Mouse (Mus musculus) thymus, adult 2 months (tissue): ENCODE results near the gene Pikfyve. TPM values are rescaled to one million over a fixed set of nuclear protein-coding genes. Genes with fewer than 3 reads are reported as not detected.

Source experiments
- DNase-seq: peaks from one replicate; pipeline ENCODE4 v3.0.0; 2021
- H3K27ac ChIP-seq: fragments of 200-500 bp; 2 replicates; pipeline ENCODE4 v1.5.1; 2012; ENCODE audit warnings: low read length, control low read depth; ENCODE audit not compliant: control insufficient read depth, insufficient read depth
- H3K27me3 ChIP-seq: fragments of 200-500 bp; 2 replicates; pipeline ENCODE4 v1.6.1; 2012; ENCODE audit warnings: mild to moderate bottlenecking, low read length, moderate library complexity, mixed read lengths; ENCODE audit not compliant: control insufficient read depth, insufficient read depth
- H3K36me3 ChIP-seq: fragments of 200-500 bp; 2 replicates; pipeline ENCODE4 v1.6.1; 2012; ENCODE audit warnings: mild to moderate bottlenecking, low read length, moderate library complexity; ENCODE audit not compliant: control insufficient read depth, insufficient read depth
- H3K4me1 ChIP-seq: fragments of 200-500 bp; replicated peaks from 2 replicates; pipeline ENCODE4 v1.6.1; 2012; ENCODE audit warnings: low read length; ENCODE audit not compliant: control insufficient read depth, insufficient read depth
- H3K4me3 ChIP-seq: fragments of 200-500 bp; 2 replicates; pipeline ENCODE4 v1.5.1; 2012; ENCODE audit warnings: mild to moderate bottlenecking, low read length, control low read depth, moderate library complexity; ENCODE audit not compliant: control insufficient read depth, insufficient read depth
- CTCF ChIP-seq: fragments of 200-500 bp; IDR thresholded peaks from 2 replicates; pipeline ENCODE4 v1.5.1; 2012; ENCODE audit warnings: mild to moderate bottlenecking, control low read depth, low read length, moderate library complexity, borderline replicate concordance; ENCODE audit not compliant: control insufficient read depth, poor library complexity, insufficient read depth; ENCODE audit errors: extremely low read depth
- POLR2A ChIP-seq: fragments of 200-500 bp; IDR thresholded peaks from 2 replicates; pipeline ENCODE4 v1.6.1; 2012; ENCODE audit warnings: mild to moderate bottlenecking, low read length, control low read depth, moderate library complexity; ENCODE audit not compliant: control insufficient read depth, poor library complexity, insufficient read depth; ENCODE audit errors: extremely low read depth
- WGBS: fragments of 180-500 bp; shearing (Covaris S2); methylation state at CpG from one replicate; pipeline ENCODE4 v1.1.7; 2018; 5-methylcytosine and 5-hydroxymethylcytosine counted together
- polyA plus RNA-seq: library from polyadenylated mRNA; depleted of rRNA; stranded (reverse); fragments of >200 nt; gene quantifications from 2 replicates; pipeline ENCODE4 v1.2.3, GENCODE M21; 2012; rRNA removed

Gene Pikfyve
- polyA plus RNA-seq, 1 experiment = 13.7 TPM

DNA sequence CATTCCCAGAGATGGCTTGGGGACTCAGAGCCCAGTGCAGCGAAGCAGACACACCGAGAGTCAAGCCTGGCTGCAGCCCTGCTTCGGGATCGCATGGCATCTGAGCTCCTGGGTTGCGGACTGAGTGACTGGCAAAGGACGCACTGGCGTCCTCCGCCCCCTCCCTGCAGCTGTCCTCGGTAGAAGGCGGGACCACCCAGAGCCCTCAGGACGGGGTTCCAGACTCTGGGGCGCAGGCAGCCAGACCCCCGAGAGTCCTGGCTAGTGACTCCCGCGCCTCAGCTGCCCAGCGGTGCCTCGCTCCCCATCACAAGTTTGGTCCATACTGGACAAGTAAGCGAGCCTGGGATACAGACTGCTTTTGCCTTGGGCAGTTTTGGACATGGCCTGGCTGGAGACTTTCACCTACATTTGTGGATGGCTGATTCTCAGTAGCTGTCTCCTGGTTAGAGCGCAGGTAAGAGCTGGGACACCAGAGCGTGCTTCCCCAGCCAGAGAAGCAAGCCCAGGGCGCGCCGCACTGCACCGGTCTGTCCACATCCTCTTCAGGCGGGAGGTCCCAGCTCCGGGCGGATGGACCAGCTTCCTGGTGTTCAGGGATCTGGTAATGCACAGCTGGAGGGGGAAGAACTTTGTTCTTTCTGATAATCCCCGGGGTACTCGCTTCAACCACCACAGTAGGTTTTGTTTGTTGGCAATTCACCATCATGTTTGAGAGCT is 124.9 kb downstream of the Pikfyve start:
- TF ChIP-seq CTCF = no peak
- TF ChIP-seq POLR2A = no peak
- no peaks in the 10 kb centered on the region for H3K27me3 ChIP-seq
- WGBS = 8% methylated on average over 29 of the region's 29 CpGs

DNA sequence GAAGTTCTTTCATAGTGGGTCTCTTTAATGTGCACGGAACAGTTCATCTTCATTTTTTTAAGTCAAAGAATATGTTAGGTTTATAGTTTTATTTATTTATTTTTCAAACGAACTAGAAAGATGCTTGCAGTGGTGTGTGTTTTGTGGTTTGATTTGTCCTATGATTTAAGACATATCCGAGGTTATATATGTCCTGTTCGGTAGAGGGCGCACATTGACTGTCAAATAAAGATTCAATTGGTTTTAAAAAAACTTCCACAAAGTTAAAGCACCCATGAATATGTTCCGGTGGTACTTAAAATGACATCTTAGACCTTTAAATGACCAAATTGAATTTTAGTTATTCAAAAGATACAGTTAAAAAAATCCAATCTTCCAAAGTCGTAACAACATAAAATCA is 125.6 kb downstream of the Pikfyve start:
- no peaks in the 10 kb centered on the region for H3K4me1 ChIP-seq
- no peak overlapping the region for H3K27ac ChIP-seq
- H3K4me3 ChIP-seq = no peak overlapping the region
- H3K36me3 ChIP-seq = no peaks in the 10 kb centered on the region
- H3K27me3 ChIP-seq = no peaks in the 10 kb centered on the region
- 12% methylated on average over 7 of the region's 7 CpGs for WGBS
- DNase-seq = no peak
- TF ChIP-seq POLR2A (no peak), CTCF (no peak)

More for the DNA sequence above, 124.9 kb downstream of the Pikfyve start:
- Histone ChIP-seq H3K4me1 (no peaks in the 10 kb centered on the region), H3K4me3 (no peak overlapping the region), H3K36me3 (no peaks in the 10 kb centered on the region), H3K27ac (no peak overlapping the region)
- no peak for DNase-seq

DNA sequence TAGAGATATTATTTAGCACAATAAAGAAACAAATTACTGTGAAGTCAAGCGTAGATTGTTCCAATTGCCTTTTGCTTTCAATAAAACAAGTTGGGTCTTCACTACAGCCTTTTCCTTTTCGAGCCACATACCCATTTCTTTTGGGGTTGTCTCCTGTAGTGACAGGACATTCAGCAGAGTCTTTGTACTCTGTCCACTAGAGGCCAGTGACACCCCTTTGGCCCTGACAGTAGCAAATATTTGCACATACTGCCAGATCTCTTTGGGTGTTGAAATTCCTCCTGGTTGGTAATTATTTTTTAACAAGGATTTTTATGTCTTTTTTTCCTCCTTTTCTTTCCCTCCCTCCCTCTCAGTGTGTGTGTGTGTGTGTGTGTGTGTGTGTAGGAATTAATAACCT is 126.4 kb downstream of the Pikfyve start:
- Histone ChIP-seq H3K27me3 (no peaks in the 10 kb centered on the region), H3K36me3 (no peaks in the 10 kb centered on the region), H3K4me3 (no peak overlapping the region), H3K27ac (no peak overlapping the region), H3K4me1 (no peaks in the 10 kb centered on the region)
- DNase-seq = no peak
- TF ChIP-seq CTCF = no peak
- no peak for TF ChIP-seq POLR2A
- WGBS = 66% methylated on average over 2 of the region's 2 CpGs

DNA sequence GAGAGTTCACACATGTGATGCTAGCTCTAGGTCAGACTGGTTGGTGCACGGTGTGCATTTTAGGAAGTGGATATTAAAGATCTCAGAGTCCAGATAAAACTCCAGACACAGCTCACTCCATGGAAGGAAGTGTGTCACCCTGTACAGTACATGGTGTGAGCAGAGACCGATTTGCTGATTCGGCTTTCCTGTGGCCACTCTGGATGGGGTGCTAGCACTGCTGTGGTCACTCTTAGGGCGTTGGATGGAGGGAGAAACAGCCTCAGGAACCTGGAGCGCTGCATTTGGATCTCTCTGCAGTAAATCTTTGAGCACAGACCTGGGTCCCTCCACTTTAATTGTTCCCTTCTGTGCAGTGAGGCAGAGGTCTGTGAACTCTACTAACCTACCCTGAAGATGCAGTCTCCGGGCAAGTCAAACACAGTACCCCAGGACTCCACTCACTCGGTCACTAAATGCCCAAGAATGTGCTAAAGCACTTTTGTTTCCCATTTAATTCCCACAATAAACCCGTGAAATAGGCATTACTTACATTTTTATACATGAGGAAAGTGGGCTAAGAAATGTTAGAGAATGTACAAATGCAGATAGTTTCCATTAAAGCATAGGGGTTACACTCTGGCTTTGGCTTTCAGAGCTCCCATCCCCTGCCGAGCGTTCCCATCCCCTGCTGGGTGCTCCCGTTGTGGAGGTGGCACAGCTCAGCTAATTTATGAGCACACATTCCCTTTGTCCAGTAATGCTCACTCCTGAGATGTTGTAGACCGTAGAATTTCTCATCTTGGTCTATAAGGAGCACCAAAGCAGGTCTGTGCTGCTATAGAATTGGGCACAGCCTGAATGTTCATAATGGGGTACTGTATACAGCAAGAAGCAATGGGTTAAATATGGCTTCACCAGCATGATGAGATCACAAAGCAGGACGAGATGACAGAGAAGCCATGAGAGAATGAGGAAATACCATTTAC is 127.9 kb downstream of the Pikfyve start:
- DNase-seq = no peak
- no peaks in the 10 kb centered on the region for H3K4me1 ChIP-seq
- TF ChIP-seq CTCF = no peak
- no peak for TF ChIP-seq POLR2A
- WGBS = 66% methylated on average over 13 of the region's 13 CpGs
- H3K4me3 ChIP-seq = no peak overlapping the region
- H3K36me3 ChIP-seq = no peaks in the 10 kb centered on the region
- no peaks in the 10 kb centered on the region for H3K27me3 ChIP-seq
- H3K27ac ChIP-seq = no peak overlapping the region

DNA sequence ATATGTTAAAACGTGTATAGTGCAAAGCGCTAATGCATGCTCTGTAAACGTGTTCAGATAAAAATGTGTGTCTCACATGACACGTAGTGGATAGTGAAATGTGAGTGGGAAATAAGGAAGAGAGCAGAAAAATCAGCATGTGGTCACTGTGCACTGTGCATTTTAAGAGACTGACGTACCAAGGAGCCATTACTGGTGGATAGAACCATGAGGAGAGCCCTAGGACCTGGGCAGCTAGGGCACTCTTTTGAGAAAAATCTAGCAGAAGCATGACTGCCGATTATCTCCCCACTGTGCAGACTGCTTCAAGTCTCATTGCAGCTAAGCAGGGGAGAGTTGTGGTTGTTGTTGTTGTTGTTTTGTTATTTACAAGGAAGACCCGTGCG is 128.5 kb downstream of the Pikfyve start:
- no peak for TF ChIP-seq POLR2A
- no peak for TF ChIP-seq CTCF
- no peak for DNase-seq
- 79% methylated on average over 8 of the region's 8 CpGs for WGBS
- H3K4me1 ChIP-seq = no peaks in the 10 kb centered on the region
- H3K27me3 ChIP-seq = no peaks in the 10 kb centered on the region
- no peak overlapping the region for H3K4me3 ChIP-seq
- H3K27ac ChIP-seq = no peak overlapping the region
- H3K36me3 ChIP-seq = no peaks in the 10 kb centered on the region

Other genes with a start within 250 kb of the Pikfyve start
- gene Plekhm3, start 229.9 kb upstream of the Pikfyve start, polyA plus RNA-seq = 4.4 and 4.8 TPM in 2 replicates
- 0.15 and 0.20 TPM in 2 replicates for gene Akr1cl, start 153.9 kb upstream of the Pikfyve start, polyA plus RNA-seq
- not detected in 2 replicates for gene Cryge, start 135.5 kb upstream of the Pikfyve start, polyA plus RNA-seq
- not detected in 2 replicates for gene Crygd, start 123.2 kb upstream of the Pikfyve start, polyA plus RNA-seq
- 0.26 and 0.32 TPM in 2 replicates for gene Crygc, start 113.0 kb upstream of the Pikfyve start, polyA plus RNA-seq
- not detected in 2 replicates for gene Crygb, start 104.4 kb upstream of the Pikfyve start, polyA plus RNA-seq
- gene Cryga, start 83.3 kb upstream of the Pikfyve start, polyA plus RNA-seq = 0.26 and 0.38 TPM in 2 replicates
- gene Gm28845, start 67.1 kb upstream of the Pikfyve start, polyA plus RNA-seq = 0.19 TPM in 1 of 2 replicates, not detected in the other
- 0.18 TPM in 1 of 2 replicates, not detected in the other for gene D630023F18Rik, start 63.5 kb upstream of the Pikfyve start, polyA plus RNA-seq
- gene Idh1, start 183 bp upstream of the Pikfyve start, polyA plus RNA-seq = 13.3 and 14.4 TPM in 2 replicates
- gene Pth2r, start 95.4 kb downstream of the Pikfyve start, polyA plus RNA-seq = 0.13 TPM in 1 of 2 replicates, not detected in the other